Mouse (Mus musculus) small intestine, adult 2 months (tissue): ENCODE measurements around the gene Cntn5. TPM values are rescaled to one million over a fixed set of nuclear protein-coding genes. Genes with fewer than 3 reads are reported as not detected.

Experiments used
- H3K27ac ChIP-seq: fragments of 200-500 bp; 2 replicates; pipeline ENCODE4 v1.5.1; 2012; ENCODE audit warnings: low read depth, low read length, control low read depth, inconsistent platforms; ENCODE audit not compliant: insufficient read depth
- H3K27me3 ChIP-seq: fragments of 200-500 bp; 2 replicates; pipeline ENCODE4 v1.6.1; 2012; ENCODE audit warnings: mild to moderate bottlenecking, moderate library complexity, low read length, inconsistent platforms; ENCODE audit not compliant: control insufficient read depth, insufficient read depth
- H3K36me3 ChIP-seq: fragments of 200-500 bp; 2 replicates; pipeline ENCODE4 v1.6.1; 2012; ENCODE audit warnings: mild to moderate bottlenecking, low read length, control low read depth, inconsistent platforms; ENCODE audit not compliant: control insufficient read depth, insufficient read depth
- H3K4me1 ChIP-seq: fragments of 200-500 bp; 2 replicates; pipeline ENCODE4 v1.6.1; 2012; ENCODE audit warnings: low read length, inconsistent platforms, mixed read lengths; ENCODE audit not compliant: control insufficient read depth, insufficient read depth, insufficient read length
- H3K4me3 ChIP-seq: fragments of 200-500 bp; 2 replicates; pipeline ENCODE4 v1.5.1; 2012; ENCODE audit warnings: low read depth, mild to moderate bottlenecking, control low read depth, inconsistent platforms, low read length, moderate library complexity
- CTCF ChIP-seq: fragments of 200-500 bp; IDR thresholded peaks from 2 replicates; pipeline ENCODE4 v1.5.1; 2012; ENCODE audit warnings: low read depth, mild to moderate bottlenecking, control low read depth, inconsistent platforms, low read length, moderate library complexity, mixed read lengths; ENCODE audit not compliant: insufficient replicate concordance, insufficient read length; ENCODE audit errors: extremely low read depth
- POLR2A ChIP-seq: fragments of 200-500 bp; IDR thresholded peaks from 2 replicates; pipeline ENCODE4 v1.6.1; 2012; ENCODE audit warnings: low read depth, mild to moderate bottlenecking, control low read depth, inconsistent platforms, low read length, moderate library complexity
- WGBS: fragments of 180-500 bp; shearing (Covaris S2); methylation state at CpG from one replicate; pipeline ENCODE4 v1.1.7; 2018; 5-methylcytosine and 5-hydroxymethylcytosine counted together
- polyA plus RNA-seq: library from polyadenylated mRNA; depleted of rRNA; stranded (reverse); fragments of >200 nt; gene quantifications from 2 replicates; pipeline ENCODE4 v1.2.3, GENCODE M21; 2012

Gene Cntn5
- polyA plus RNA-seq, 1 experiment: not detected

GRCm38 (mm10) chr9:10186063-10186462, 718.5 kb downstream of the Cntn5 start:
- Histone ChIP-seq H3K4me3 (no peak overlapping the region), H3K4me1 (no peaks in the 10 kb centered on the region), H3K27me3 (no peaks in the 10 kb centered on the region), H3K36me3 (no peaks in the 10 kb centered on the region), H3K27ac (no peak overlapping the region)
- TF ChIP-seq POLR2A (no peak), CTCF (no peak)

- TF ChIP-seq POLR2A: no peak
- no peak for TF ChIP-seq CTCF
- no peaks in the 10 kb centered on the region for H3K36me3 ChIP-seq
- WGBS: 89% methylated on average over 3 of the region's 3 CpGs
- H3K27me3 ChIP-seq: no peaks in the 10 kb centered on the region
- no peak overlapping the region for H3K4me3 ChIP-seq
- H3K4me1 ChIP-seq: no peaks in the 10 kb centered on the region
- no peak overlapping the region for H3K27ac ChIP-seq
These were observed 734.0 kb downstream of the Cntn5 start for GRCm38 (mm10) chr9:10170526-10170925.

GRCm38 (mm10) chr9:10121350-10122057, 783.1 kb downstream of the Cntn5 start:
- 78% methylated on average over 1 of the region's 1 CpGs for WGBS
- H3K4me1 ChIP-seq: no peaks in the 10 kb centered on the region

GRCm38 (mm10) chr9:10116581-10116980, 788.0 kb downstream of the Cntn5 start:
- 70% methylated on average over 1 of the region's 1 CpGs for WGBS
- no peaks in the 10 kb centered on the region for H3K36me3 ChIP-seq
- no peak overlapping the region for H3K27ac ChIP-seq
- TF ChIP-seq POLR2A: no peak
- no peak for TF ChIP-seq CTCF
- H3K4me3 ChIP-seq: no peak overlapping the region
- H3K4me1 ChIP-seq: no peaks in the 10 kb centered on the region
- no peaks in the 10 kb centered on the region for H3K27me3 ChIP-seq

More at GRCm38 (mm10) chr9:10121350-10122057, 783.1 kb downstream of the Cntn5 start:
- Histone ChIP-seq H3K27me3 (no peaks in the 10 kb centered on the region), H3K4me3 (no peak overlapping the region), H3K36me3 (no peaks in the 10 kb centered on the region), H3K27ac (no peak overlapping the region)
- TF ChIP-seq CTCF: no peak
- TF ChIP-seq POLR2A: no peak

GRCm38 (mm10) chr9:10109156-10109555, 795.4 kb downstream of the Cntn5 start:
- WGBS: 84% methylated on average over 1 of the region's 1 CpGs
- Histone ChIP-seq H3K4me1 (no peaks in the 10 kb centered on the region), H3K36me3 (no peaks in the 10 kb centered on the region), H3K4me3 (no peak overlapping the region), H3K27ac (no peak overlapping the region), H3K27me3 (no peaks in the 10 kb centered on the region)
- TF ChIP-seq CTCF: no peak
- TF ChIP-seq POLR2A: no peak

- Histone ChIP-seq H3K27me3 (no peaks in the 10 kb centered on the region), H3K36me3 (no peaks in the 10 kb centered on the region), H3K27ac (no peak overlapping the region), H3K4me1 (no peaks in the 10 kb centered on the region), H3K4me3 (no peak overlapping the region)
- TF ChIP-seq POLR2A (no peak), CTCF (no peak)
- 84% methylated on average over 4 of the region's 4 CpGs for WGBS
These were observed 796.7 kb downstream of the Cntn5 start for GRCm38 (mm10) chr9:10107861-10108260.

- Histone ChIP-seq H3K36me3 (no peaks in the 10 kb centered on the region), H3K4me3 (no peak overlapping the region), H3K27me3 (no peaks in the 10 kb centered on the region), H3K27ac (no peak overlapping the region), H3K4me1 (no peaks in the 10 kb centered on the region)
- no peak for TF ChIP-seq POLR2A
- TF ChIP-seq CTCF: no peak
- WGBS: 26% methylated on average over 5 of the region's 5 CpGs
These were observed 802.6 kb downstream of the Cntn5 start for GRCm38 (mm10) chr9:10101812-10102440.

GRCm38 (mm10) chr9:10076282-10076681, 828.3 kb downstream of the Cntn5 start:
- Histone ChIP-seq H3K4me1 (no peaks in the 10 kb centered on the region), H3K27me3 (no peaks in the 10 kb centered on the region), H3K4me3 (no peak overlapping the region), H3K36me3 (no peaks in the 10 kb centered on the region), H3K27ac (no peak overlapping the region)
- TF ChIP-seq POLR2A (no peak), CTCF (no peak)
